Mouse (Mus musculus) mature B cell (primary cell): ENCODE results near the gene Gas7.

Source experiments
- in situ Hi-C: fragments of 300-500 bp; cut with MboI; formaldehyde crosslinking; loops from 2 replicates; pipeline ENCODE4 v1.14.3; 2019

The Gas7 gene

DNA sequence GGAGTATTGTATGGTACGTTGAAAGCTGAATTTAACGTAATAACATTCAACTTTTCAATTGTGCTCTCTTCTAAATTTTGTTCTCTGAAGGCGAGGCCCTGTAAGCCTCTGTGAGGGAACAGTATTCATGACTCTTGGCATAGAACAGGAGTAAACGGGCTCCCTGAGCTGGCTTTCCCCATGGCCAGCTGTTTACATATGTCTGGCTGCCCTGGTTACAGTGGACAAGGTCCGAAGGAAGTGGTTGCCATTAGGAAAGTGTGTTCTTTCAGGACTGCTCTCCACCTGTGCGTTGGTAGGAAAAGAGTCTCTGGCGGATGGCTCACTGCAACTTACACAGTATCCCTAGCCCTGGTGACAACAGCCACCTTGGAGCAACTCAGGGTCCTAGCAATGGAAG is 171.9 kb downstream of the Gas7 start:
- in situ Hi-C loops = no loop called here

DNA sequence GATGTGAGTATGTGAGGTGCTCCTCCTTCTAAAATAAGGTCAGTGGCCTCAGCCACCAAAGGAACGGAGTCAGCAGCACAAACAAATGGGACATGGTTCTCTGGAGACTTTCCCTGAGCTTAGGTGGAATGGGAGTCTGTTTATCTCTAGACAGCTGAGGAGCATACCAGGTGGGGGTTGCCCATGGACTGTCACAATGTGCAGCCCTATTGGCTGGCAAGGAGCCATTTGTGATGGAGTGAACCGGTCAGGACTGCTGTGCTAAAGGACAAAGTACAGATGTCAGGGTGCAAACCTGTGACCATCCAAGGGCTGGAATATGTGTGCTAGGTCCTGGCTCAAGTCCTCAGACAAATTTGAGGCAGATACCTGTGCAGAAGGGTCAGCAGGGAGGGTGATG is 173.3 kb downstream of the Gas7 start:
- in situ Hi-C loops = no loop called here

DNA sequence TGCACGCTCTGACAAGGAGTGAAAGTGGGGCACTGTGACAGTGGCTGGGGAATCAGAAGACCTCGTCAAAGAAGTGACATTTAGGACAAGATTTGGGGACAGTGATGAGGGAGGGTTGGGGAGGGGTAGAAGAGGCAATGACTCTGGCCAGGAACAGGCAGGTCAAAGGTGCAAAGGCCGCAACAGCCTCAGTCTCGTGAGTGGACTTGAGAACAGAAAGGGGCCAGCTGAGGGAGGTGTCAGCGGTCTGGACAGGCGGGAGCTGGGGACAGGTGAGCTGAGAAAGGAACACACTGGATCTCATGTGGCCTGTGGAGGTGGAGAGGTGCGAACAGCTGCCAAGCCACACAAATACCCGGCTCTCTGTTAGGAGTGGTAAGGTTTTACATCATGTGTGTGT is 177.7 kb downstream of the Gas7 start:
- in situ Hi-C loops = no loop called here

DNA sequence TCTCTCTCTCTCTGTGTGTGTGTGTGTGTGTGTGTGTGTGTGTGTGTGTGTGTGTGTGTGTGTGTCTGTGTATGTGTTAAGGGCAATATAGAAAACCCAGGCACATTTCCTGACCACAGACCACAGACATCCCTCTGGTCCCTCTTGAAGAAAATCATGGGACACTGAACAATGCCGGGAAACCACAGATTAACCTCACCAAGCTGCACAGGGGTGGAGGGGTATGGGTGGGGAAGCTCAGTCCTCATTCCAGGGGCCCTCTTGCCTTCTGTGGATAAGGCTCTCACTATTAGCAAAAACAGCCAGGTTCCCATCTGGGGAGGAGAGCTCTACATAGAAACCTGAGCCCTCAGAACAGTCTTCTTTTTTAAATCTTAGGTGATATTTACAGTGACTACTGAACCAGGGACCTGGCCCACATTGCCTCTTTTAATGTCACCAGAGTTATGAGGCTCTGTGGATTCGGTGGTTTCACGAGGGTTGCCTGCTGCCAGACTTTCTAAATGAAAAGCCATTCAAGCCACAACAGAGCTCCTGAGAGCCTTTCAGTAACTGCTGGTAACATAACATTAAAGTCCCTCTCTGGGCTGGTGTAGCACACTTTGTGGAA is 178.5 kb downstream of the Gas7 start:
- in situ Hi-C loops = no loop called here

DNA sequence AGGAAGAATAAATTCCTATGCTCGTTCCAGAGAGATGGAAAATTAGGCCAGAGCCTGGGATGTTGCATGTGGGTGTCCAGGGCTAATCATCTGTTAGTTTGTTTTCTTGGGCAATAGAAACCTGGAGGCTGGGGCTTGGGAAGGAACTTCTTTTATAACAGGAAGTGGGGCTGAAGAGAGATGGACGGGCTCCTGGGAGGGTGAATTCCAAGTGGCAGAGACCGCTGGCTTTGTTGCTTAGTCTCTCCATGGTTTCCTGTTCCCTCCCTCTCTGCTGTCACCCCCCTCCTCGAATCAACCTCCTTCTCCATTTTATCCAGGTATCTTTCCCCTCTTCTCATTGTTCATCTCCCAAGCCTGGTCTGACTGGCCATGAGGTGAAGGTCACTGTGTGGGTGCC is 181.0 kb downstream of the Gas7 start:
- in situ Hi-C loops = no loop called here

DNA sequence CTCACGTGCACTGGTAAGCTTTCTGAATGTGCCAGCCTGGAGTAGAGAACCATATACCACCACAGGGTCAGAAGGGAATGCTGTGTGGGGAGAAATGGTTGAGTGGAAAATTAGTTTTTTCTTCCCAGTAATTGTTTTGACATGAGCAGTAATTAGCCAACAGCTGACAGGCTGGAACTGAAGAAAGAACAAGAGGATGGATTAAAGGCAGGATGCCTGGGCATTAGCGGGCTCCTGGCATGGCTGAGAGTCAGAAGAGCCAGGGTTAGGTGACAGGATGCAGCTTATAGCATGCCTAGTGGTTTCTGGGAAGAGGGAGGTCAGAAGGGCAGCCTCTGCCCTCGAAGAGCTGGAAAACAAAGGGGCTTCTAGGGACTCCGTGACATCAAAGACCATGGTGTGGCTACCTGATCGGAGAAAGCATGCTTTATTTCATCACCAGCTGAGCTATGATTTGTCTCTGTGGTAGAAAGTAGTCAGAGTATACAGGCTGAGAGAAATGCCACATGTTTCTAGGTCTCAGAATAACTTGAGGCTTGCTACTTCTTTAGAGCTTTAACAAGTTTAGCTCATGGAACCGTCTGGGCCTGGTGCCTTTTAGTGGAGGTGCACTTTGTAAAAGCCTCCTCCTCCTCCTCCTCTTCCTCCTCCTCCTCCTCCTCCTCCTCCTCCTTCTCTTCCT is 181.8 kb downstream of the Gas7 start:
- in situ Hi-C loops = no loop called here

DNA sequence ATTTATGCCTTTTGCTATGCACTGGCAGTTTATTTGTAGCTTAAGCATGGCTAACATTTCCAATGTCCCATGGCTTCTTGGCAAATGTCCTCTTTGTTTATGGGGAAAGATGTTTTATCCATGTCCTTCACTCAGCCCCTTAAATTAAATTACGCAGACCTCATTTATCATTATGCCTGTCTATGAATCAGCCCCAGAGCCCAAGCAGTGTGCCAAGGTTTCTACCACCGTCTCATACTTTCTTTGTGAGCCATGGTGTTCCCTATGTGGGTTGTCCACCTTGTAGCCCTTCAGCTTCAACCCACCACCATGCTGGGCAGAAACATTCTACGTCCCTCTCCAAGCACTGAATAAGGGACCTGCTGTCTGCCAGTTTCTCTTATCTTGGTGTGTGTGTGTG is 183.2 kb downstream of the Gas7 start:
- in situ Hi-C loops = no loop called here

DNA sequence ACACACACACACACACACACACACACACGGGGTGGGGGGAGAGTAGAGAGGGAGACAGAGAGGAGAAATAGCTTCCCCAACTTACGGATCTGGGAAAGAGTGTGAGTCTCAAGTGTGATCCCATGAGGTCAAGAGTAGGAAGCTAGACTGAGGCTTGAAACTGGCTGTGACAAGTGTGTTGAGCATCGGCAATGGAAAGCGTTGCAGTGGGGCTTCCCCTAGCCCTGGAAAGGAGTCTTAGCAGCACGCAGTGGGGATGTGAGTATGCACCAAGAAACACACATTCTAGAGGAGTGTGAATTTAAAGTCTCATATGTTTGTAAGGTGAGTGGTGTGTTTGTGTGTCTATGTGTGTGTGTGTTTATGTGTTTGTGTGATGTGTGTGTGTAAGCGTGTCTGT is 185.1 kb downstream of the Gas7 start:
- in situ Hi-C loops = no loop called here

DNA sequence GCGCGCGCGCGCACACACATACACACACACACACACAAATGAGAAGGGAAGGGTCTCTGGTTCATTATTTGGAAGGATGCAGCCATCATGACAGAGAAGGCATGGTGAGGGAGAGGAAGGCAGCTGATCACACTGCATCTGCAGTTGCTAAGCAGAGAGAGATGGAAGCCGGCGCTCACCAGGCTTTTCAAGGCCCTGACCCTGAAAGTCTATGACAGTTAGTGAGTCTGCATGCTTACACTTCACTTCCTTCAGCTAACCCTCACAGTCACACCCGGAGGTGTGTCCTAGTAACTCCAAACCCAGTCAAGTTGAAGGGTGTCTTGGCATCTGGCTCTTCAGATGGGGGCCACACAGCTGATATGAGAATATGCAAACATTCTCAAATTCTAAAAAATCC is 187.2 kb downstream of the Gas7 start:
- in situ Hi-C loops = no loop called here

DNA sequence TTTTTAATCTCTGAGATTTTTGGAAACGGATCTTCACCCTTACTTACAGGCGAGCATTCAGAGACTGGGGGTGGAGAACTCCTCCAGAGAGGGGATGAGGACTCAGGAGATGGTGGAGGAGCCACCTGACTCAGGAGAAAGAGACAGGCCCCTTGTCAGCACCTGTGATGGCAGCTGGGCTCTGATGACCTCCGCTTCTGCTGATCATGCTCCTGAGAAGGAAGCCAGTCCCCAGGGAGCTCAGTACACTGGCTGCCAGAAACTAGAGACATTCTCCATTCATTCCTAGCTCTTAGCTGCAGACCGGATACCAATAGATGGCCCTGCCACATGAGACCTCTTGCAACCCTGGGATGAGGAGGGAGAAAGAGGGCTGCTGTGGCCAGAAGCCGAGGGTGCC is 187.6 kb downstream of the Gas7 start:
- in situ Hi-C loops = no loop called here

DNA sequence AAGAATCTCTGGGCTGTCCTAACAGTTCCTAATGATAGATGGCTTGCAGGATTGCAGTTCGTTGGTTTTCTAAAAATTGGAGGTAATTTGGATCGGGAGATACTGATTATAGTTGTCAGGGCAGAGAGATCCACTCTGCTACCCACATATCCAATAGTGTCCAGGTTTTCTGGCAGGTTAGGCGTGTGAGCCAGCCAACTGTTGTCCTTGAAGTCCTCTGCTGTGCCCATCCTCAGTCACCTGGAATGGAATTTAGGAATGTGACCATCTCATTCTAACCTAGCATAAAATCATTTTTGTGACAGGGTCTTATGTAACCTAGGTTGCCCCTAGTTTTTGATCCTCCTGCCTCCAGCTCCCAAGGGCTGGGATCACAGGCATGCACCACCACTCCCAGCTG is 188.2 kb downstream of the Gas7 start:
- in situ Hi-C loops = no loop called here

DNA sequence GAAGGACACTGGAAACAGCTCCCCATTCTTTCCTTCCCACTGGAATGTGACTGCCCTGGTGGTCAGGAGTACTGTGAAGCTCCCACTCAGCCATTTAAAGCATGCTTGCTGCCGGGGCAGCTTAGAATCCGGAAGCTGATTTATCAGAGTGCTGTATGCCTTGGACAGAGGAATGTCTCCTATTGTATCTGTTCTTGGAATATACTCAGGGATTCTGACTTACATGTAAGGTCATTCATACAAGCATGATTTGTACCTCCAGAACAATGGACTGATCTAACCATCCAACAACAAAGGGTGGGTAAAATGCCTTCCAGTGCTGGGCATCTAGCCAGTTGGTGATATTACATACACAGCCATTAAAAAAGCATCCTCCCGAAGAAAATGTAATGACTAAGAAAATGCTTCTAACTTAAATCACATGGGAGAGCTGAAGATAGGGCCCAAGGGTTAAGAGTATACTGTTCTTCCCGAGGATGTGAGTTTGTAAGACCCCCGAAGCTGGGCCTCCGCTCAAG is 189.5 kb downstream of the Gas7 start:
- in situ Hi-C loops = no loop called here

DNA sequence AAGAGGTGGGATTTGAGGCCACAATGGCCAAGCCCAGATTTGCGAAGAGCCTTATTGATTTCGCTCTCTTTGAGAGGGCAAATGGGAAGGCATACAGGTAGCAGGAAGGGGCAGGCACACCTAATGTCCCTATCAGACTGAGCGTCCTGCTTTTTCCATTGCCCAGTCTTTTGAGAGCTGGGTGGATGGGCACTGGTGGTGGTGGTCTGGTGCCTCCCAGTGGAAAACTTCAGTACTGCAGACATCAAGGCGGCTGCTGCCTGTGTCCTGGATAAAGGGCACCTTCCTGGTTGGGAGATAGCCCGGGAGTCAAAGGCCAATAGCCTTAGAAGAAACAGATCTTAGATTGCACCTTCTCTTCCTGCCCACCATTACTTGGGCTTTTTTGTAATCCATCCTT is 192.5 kb downstream of the Gas7 start:
- in situ Hi-C loops = no loop called here

DNA sequence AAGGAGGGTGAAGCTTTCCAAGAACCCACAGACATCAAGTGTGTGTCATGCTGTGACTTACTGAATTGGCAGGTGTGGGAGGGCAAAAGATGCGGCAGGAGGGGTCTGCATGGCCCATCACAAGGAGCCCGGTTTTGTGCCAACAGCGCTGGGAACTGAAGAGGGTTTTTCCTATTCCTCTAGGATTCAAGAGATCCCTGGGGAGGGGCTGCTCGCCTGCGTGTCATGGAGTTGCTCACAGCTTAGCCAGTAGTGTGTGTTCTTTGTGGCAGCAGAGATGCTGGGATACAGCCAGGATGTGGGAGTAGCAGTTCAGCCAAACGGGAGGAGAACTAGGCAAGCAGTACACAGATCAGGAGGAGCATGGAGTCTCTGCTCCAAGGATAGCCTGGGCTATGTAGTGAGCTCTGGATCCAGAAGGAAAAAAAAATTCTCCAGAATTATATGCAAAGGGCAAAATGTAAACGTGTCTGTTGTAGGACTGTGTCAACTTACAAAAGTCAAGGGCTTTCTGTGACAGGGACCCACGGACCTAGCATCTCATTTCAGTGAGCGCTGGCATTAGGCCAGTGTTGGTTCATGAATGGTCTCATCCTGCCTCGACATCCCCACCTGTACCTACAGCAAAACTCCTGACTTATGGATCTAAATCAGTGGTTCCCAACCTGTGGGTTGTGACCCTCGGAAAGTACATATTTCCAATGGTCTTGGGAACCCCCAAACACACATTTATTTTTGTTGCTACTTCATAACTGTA is 193.6 kb downstream of the Gas7 start:
- in situ Hi-C loops = no loop called here

DNA sequence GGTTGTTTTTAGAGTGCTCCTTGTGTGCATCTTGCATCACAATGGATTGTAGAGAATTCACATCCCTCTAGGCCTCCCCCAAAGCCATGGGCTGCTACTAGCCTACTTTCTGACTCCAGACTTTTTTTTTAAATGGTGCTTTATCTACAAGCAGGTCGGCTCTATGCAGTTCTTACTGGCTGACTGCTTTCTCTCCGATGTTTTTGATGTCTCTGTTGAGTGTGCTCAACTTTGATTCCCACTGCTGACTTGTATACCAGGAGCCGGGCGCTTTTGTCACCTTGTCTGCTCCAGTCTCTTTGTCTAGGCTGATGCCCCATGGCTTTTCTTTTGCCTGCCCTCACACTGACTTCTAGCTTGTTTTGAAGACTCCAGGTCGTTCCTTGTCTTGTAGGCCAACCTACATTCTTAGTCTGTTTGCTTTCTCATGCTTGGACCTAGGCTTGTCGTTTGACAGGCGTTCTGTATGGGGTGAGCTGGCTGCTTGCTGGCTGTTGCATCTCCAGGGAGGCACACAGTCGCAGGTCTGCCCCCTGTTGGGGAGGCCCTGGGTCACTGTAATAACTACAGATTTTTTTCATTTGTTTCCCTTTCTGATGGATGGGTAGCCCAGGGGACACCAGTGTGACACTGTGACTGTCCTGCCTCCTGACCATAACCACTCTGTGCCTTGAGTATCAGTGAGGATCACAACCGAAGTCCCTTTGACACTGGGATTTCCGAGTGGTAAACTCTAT is 194.9 kb downstream of the Gas7 start:
- in situ Hi-C loops = no loop called here

DNA sequence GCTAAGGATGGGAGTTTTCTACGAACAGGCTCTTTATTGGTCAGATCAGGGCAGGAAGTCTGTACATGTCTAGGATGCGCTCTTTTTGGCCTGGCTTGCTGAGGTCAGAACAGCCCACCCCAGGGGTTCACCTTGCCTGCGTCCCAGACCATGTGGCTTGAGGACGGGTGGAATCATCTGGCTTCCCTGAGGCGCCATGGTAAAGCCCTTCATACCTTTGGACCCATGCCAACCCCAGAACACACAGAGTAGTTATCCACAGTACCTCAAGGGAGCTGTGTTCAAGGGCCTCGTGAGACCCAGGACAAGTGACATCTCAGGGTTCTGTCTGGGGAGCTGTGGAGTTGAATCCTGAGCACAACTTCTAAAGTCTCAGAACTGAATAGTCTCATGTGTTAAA is 196.5 kb downstream of the Gas7 start:
- in situ Hi-C loops = no loop called here

DNA sequence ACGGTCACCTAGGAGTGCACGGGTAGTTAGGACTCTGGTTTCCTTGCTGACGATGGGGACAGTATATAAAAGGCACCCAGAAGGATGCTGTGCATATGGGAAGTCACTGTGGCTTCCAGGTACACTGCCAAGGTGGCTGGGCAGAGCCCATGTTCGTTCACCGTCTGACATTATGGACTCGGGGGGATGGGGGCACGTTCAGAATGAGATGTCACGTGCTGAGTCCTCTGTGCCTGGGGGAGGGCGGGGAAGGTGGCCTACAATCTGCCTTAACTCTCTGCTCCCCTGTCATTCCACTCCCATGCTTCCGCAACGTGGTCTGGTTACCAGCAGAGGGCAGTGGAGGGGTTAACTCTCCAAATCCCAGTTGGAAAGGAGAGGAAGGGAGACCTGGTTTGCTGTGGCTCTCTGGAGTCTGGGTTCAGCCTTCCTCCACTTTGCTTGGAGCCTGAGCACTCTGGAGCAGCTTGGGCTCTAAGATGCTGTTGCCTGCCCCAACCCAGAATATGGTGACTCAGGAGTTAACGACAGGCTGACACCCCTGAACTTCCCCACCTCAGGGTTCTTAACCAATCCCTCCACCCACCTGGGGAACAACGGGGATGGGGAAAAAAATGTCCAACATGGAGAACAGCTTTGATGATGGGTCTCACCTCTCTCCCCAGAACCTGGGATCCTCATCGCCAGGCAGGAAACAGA is 197.1 kb downstream of the Gas7 start:
- in situ Hi-C loops = no loop called here

DNA sequence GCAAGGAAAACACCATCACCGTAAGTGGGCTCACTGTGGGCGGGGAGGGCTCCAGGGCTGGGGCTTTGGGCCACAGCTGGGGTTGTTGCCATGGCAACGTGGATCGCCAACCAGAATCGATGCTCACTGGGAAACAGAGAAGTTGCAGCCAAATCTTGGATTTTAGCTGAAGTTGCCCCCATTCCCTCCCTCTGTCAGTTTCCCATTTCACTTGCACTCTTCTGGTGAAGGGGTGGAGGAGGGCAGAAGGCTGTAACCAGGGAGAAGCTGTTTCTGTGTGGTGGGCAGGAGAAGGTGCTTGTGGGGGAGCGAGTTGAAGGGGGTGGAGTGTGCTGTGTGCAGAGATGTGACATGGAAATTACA is 197.6 kb downstream of the Gas7 start:
- in situ Hi-C loops = no loop called here

DNA sequence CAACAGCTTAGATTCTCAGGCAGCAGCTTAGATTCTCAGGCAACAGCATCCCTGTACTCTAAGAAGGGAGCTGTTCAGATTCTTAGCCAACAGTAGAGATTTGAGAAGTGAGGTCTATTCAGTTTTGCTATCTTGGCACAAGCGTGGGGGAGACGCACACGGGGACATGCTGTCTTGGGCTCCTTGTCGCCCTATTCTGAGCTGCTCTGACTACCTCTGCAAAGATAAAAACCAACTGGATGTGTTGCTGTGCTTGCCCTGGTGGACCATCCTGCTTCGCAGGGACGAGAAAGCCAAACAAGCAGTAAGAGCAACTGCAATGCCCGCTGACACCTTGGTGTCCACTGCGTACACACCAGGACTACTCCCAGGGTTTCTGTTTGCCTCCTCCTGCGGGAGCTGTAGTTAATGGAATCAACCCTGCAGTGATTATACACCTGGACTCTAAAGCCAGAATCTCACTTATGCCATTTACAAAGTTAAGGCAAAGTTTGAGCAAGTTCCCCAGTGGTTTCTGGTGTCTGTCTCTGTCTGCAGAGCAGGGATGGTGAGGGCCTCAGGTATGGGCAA is 198.4 kb downstream of the Gas7 start:
- in situ Hi-C loops = no loop called here

DNA sequence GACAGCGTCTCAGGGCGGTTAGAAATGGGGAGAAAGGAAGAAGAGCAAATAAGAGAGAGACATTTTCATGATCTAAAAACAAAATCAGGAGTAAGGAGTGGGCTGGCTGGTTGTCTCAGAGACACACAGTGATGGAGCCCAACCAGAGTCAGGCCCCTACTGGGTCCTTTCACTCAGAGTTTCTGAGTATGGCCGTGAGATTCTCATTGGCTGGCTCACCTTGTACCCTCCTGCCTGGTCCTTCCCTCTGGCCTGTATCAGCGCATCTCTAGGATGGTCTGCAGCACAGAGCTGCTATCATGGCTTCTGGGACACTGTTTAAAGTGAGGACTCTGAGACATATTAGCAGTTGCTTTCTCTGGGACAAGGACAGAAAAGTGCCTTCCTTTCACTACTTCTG is 199.3 kb downstream of the Gas7 start:
- in situ Hi-C loops = no loop called here

DNA sequence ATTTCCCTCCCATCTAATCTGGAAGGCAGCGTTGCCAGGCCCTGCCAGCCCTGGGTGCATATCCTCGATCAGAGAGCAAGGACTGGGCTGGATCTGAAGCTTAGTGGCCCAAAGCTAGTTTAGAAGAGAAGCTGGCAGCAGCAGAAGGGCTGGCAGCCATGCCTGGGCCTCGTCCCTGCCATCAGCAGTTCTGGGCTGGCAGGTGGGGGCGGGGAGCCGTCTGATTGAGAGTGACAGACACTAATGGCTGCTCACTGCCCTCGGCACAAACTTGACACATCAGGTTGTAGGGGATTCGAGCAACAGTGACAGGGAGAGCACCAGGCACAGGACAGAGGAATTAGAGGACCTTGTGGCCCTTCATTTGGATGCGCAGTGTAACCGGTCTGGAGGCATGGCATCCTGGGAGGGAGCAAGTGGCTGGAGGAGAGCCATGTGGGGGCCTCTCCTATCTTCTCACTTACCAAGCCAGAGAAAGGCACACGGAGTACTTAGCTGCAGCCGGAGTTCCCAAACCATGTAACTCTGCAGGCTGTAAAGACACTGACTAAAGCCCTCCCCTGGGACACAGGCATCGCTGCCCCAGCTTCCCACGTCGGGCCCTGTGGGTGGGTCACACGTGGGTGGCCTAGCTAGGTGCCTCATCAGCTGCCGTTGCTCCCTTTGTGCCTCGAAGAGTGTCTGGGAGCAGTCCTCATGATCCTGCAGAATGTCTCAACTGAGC is 200.2 kb downstream of the Gas7 start:
- in situ Hi-C loops = no loop called here
